Mouse (Mus musculus): ENCODE results near the gene Emilin2.
"Not testable (repeated sequence)": the region's sequence is repeated elsewhere in the genome, so short reads cannot be mapped to it uniquely, and the experiment has no call there.

Emilin2 gene

GRCm38 (mm10) chr17:71311340-71312171, at the start of gene Emilin2:
Gene Emilin2 (minus strand): TSS chr17:71311978.
- no peak for DNase-seq

DNA sequence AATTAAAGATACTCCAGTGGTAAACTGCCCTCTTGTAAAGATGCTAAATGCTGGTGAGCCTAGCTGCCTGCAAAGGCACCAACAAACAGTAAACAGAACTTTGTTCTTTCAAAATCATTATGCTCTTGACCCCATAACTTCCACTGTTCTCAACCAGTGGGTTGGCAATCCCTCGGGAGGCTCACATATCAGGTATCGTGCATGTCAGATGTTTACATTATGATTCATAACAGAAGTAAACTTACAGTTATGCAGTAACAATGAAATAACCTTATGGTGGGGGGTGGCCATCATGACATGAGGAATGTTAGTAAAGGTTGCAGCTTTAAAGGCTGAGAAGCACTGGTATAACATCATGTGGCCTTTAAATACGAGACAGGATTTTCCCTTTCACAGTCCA, 43.7 kb upstream of the Emilin2 start:
- no peak for DNase-seq

DNA sequence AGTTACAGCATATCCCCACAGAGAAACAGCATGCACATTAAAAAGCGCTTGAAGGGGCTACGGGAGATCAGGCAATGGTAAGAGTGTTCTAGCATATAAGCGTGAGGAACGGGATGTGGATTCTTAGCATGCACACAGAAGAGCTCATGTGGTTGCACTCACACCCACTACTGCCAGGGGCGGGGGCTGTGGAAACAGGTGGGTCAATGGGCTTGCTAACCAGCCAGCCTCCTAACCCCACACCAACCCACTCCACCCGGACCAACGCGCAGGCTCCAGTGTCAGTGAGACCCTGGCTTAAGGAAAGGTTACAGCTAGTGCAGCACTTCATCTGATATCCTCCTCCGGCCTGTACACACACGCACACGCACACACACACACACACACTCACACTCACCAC, 42.4 kb upstream of the Emilin2 start:
- DNase-seq = no peak

DNA sequence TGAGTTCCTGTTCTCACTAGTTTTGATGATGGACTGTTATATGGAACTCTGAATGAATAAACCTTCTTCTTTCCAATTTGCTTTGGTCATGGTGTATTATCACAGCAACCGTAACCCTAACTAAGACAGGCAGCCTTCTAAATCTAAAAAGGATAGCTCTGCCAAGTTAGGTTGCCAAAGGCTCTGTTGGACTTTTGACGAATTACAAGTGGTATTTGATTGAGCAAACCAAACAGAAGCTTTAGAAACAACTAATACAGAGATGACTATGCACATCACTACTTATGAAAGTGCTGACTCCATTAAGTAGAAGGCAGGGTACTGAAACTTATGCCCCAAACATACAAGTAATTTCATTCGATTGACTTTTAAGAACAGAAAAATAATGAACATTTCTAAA, 36.4 kb upstream of the Emilin2 start:
- DNase-seq = no peak

DNA sequence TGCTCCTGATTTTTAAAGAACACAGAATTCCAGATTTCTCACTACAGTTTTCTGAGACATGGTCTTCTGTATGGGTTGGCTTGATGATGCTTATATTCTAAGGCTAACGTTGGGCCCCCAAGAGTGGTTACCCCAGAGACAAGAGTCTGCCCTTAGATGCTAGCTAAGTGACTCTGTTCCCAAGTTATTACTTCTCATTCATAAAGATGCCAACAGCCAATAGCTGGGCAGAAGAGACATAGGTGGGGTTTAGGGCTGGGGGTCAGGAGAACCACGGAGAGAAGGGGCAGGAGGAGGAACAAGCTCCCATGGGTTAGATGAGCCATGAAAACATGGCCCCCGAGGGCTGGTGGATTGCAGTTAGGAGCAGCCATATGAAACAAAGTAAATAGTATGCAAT, 30.2 kb upstream of the Emilin2 start:
- no peak for DNase-seq

- no peak for DNase-seq
Observed at GRCm38 (mm10) chr17:71338627-71339026, 26.8 kb upstream of the Emilin2 start.

DNA sequence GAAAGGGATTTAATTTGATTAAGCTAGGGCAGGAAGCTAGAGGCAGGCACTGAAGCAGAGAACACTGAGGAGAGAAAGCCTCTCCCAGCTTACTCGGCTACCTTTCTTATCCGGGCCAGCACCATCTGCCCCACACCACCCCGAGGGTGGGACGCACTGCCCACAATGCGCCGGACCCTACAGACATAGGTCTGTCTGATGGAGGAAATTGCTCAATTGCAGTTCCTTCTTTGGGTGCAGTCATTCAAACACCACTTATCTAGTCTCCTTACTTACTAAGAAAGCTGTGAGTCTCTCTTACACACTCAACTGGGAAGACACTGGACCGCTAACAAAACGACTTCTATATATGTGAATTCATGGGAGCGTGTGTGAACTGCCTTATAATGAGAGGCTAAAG, 25.8 kb upstream of the Emilin2 start:
- no peak for DNase-seq

GRCm38 (mm10) chr17:71336421-71336820, 24.6 kb upstream of the Emilin2 start:
- no peak for DNase-seq

GRCm38 (mm10) chr17:71332298-71332697, 20.5 kb upstream of the Emilin2 start:
- no peak for DNase-seq

- not testable (repeated sequence) for DNase-seq
Observed at GRCm38 (mm10) chr17:71320731-71321130, 9.0 kb upstream of the Emilin2 start.

GRCm38 (mm10) chr17:71319361-71319760, 7.6 kb upstream of the Emilin2 start:
- no peak for DNase-seq

- no peak for DNase-seq
Observed at GRCm38 (mm10) chr17:71317571-71317970, 5.8 kb upstream of the Emilin2 start.

- DNase-seq = no peak
Observed at GRCm38 (mm10) chr17:71314315-71314714, 2.5 kb upstream of the Emilin2 start.

- no peak for DNase-seq
Observed at GRCm38 (mm10) chr17:71310486-71311339, 1.1 kb downstream of the Emilin2 start.

DNA sequence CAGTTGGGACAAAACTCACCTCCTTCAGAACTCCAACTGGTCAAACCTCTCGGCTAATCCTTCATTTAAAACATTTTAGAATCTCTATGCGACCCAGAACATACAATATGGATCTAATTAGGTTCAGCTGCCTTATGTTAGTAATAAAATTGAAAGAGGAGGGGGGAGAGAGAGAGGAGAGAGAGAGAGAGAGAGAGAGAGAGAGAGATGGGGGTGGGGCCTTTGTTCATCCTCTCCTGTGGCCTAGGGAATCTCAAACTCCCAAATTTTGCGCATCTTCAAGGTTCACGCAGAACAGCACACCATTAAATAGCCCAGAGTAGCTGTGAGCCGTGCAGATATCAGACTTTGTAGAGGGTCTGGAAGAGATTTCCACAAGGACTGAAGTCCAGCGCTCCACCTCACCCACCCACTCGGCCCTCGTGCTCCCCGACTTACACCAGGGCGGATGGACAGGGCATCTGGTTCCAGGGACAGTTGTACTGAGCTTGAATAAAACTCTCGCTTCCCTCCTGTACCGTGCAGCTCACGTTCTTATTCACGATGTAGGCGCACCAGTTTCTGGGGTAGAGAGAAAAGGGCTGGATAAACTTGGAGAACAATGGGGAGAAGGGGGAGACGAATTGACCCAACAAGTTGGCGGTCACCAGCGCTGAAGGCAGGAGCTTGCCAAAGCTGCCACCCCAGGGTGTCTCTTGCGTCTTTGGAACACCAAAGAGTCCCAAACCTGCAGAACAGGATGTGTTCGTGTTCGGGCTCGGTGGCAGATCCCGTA, 1.9 kb downstream of the Emilin2 start:
- DNase-seq = no peak

DNA sequence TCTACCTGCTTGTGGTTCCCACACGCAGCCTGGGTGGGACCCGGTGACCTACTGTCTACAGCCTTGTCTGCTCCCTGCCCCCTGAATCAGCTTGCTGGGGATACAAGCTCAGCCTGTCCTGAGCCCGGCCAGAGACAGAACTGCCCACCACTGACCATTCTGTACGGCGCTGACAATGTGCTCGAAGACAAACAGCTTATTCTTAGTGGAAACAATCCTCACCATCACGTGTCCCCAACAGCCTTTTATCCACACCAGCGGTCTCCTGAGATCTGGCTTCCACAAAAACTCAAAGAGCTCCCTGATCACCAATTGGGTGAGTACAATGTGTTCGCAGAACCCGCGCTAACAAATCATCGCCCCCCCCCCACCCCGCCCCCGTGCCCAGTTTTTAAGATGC, 2.6 kb downstream of the Emilin2 start:
- no peak for DNase-seq

DNA sequence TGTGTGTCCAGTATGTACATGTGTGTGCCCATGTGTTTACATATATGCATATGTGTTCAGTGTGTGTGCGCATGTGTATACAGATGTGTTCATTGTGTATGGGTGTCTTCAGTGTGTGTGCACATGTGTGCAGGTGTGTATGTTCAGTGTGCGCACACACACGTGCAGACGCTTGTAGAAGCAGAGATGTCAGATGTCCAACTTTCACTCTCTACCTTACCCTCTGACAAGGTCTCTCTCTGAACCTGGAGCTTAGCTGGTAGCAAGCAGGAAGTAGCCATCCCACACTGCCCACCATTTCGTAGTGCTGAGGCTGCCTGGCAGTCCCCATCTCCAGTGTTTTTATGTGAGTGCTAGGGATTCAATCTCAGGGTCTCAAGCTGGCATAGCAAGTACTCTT, 3.5 kb downstream of the Emilin2 start:
- DNase-seq = no peak

GRCm38 (mm10) chr17:71307251-71307790, 4.5 kb downstream of the Emilin2 start:
- no peak for DNase-seq

DNA sequence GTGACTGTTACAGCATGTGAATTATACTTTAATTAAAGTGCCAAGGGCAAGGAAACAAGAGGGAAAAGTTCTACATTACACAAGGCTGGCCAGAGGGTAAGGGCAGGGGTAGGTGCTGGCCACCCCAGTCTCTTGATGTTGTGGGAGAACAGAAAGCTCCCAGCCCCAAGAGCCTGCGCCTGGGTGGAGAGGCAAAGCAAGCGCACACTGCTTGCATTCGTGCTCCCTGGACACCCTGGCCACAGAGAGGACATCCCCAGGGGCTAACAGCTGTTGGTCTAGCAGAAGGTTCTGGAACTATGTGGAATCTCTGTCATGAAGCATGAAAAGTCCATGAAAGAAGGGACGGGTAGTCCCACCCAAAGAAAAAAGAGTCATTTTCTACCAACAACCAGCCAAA, 5.1 kb downstream of the Emilin2 start:
- no peak for DNase-seq

GRCm38 (mm10) chr17:71306091-71306490, 5.7 kb downstream of the Emilin2 start:
- DNase-seq = no peak

DNA sequence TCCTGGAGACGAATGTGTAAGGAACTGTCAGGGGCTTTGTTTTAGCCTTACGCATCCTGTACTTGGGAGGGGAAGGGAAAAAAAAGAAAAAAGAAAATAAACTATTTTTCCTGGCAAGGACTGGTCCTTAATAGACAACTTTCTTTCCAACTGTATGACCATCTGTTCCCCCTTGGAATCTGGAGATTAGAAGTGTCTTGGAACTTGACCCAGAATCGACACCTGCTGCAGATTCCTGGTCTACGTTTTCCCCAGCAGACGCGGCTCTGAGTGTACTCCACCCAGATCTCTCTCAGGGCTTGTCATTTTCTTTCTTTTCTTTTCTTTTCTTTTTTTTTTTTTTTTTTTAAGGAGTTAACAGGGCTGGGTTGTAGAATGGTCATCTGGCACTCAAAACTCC, 8.3 kb downstream of the Emilin2 start:
- no peak for DNase-seq

DNA sequence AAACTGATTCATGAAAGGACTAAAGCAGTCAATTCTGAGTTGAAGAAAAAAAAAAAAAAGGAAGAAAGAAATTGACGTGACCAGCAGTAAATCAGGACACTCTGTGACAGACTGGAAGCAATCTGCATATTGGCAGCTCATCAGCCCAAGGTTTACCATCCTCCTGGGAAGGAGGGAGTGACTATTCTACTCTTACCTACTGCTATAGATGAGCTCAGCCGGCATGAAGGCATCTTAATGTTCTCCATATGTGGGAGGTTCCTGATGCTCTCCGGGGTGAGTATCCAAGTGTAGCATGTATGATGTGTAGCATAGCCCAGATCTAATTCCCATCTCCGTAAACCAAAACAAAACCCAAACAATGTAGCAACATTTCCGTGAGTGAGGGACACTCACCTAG, 10.4 kb downstream of the Emilin2 start:
- no peak for DNase-seq

GRCm38 (mm10) chr17:71300338-71300737, 11.4 kb downstream of the Emilin2 start:
- no peak for DNase-seq

Measured in cerebellum, adult 18-20 months (tissue).